ENCODE assay signal across 25 mouse cellular contexts in the genomic region with DNA sequence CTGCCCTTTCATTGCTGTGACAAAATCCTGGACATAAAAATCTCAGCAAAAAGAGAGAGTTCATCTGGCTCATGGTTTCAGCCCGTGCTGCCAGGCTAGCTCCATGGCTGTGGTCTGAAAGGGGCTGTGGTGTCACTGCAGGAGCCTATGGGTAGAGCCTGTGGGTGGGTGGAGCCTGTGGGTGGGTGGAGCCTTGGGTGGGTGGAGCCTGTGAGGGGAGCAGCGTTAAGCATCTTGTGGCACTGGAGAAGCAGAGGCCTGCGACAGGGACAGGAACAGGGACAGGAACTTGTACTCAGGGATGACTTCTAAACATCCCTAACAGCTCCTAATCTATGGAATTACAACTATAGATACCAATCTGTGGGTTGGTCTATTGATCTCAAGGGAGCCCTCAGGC. TPM values are rescaled to one million over a fixed set of nuclear protein-coding genes. Genes with fewer than 3 reads are reported as not detected.
DNase-seq lines count a peak whose midpoint lies in the region; ATAC-seq lines count a peak whose summit lies in the region.
"Had no signal": no experiment of that assay in that cellular context is flagged by ENCODE, and none has a peak within 500 bp of the region (broad histone marks: within the 10 kb centered on the region; RNA-seq: fewer than 3 reads in every experiment).

No protein-coding gene starts in this region.

- WGBS in liver, embryonic 13.5 days (ENCODE audit: insufficient replicate concordance): 28% methylated on average over 3 of the region's 3 CpGs

- no peak overlapping the region for H3K4me2 ChIP-seq in liver, embryonic 13.5 days
- H3K4me2 ChIP-seq: heart, embryonic 15.5 days had no signal

- H3K36me3 ChIP-seq in liver, embryonic 13.5 days: no peaks in the 10 kb centered on the region
- H3K36me3 ChIP-seq in splenic B cell, adult 2 months (ENCODE audit: control insufficient read depth, insufficient read depth, low read length, poor library complexity, severe bottlenecking): no peaks in the 10 kb centered on the region
- H3K36me3 ChIP-seq: heart, embryonic 15.5 days; limb, embryonic 10.5 days; midbrain, embryonic 10.5 days had no signal

- no peak overlapping the region for H3K9ac ChIP-seq in liver, embryonic 13.5 days
- H3K9ac ChIP-seq: heart, embryonic 15.5 days had no signal

- H3K4me1 ChIP-seq in liver, embryonic 13.5 days (replicated peaks): peaks cover 9% of the 10 kb centered on the region
- H3K4me1 ChIP-seq: heart, embryonic 15.5 days; limb, embryonic 10.5 days; midbrain, embryonic 10.5 days had no signal

- no peak overlapping the region for H3K4me3 ChIP-seq in liver, embryonic 13.5 days (replicated peaks)
- H3K4me3 ChIP-seq: gastrocnemius, adult 2 months; heart, adult 2 months; heart, embryonic 15.5 days; limb, embryonic 10.5 days; midbrain, embryonic 10.5 days had no signal

- peak; percentile 6 for DNase-seq in CD4-positive helper T cell, adult 2 months (ENCODE audit: low read depth, low spot score)
- peak; percentile 11 for DNase-seq in liver, embryonic 13.5 days
- DNase-seq in splenic B cell, adult 2 months (ENCODE audit: low read depth, low spot score): peak; percentile 19
- no peak for DNase-seq in adrenal gland, postnatal 4 days (ENCODE audit: low spot score in 2 of 2)
- no peak for DNase-seq in heart, adult 18-20 months
- DNase-seq in left cerebral cortex, postnatal 10 days (ENCODE audit: extremely low spot score in 1 of 2, low spot score in 2 of 2): no peak
- DNase-seq: adrenal gland, postnatal 14 days; cerebellum, adult 11-12 months; cerebellum, postnatal 14 days; embryo, embryonic 11 days; gastrocnemius, adult 2 months; heart, adult 2 months; heart, postnatal 4 days; lung, adult 18-20 months; right cerebral cortex, postnatal 25 days; thymus, postnatal 14 days had no signal

- H3K27me3 ChIP-seq in liver, embryonic 13.5 days: peaks cover 15% of the 10 kb centered on the region; the same call in 1 of the 2 replicates
- no peaks in the 10 kb centered on the region for H3K27me3 ChIP-seq in splenic B cell, adult 2 months (ENCODE audit: control insufficient read depth, insufficient read depth, low read length, poor library complexity, severe bottlenecking)
- H3K27me3 ChIP-seq: heart, embryonic 15.5 days had no signal

- intact Hi-C loops in left cerebral cortex, postnatal 10 days (cut with DNase I): no loop called here

- ATAC-seq in common myeloid progenitor, adult 5-6 weeks (replicated peaks; ENCODE audit: low read depth, poor library complexity, severe bottlenecking): peak; percentile 56; the same call in 1 of the 2 replicates
- peak; percentile 79 for ATAC-seq in liver, embryonic 13.5 days (ENCODE audit: low read depth)
- ATAC-seq: hindbrain, embryonic 16.5 days; intestine, postnatal 0 days had no signal

- no peak overlapping the region for H3K27ac ChIP-seq in liver, embryonic 13.5 days
- H3K27ac ChIP-seq: gastrocnemius, adult 2 months; heart, adult 2 months; heart, embryonic 15.5 days; kidney, postnatal 0 days; limb, embryonic 10.5 days; midbrain, embryonic 10.5 days; stomach, postnatal 0 days had no signal

- no peaks in the 10 kb centered on the region for H3K9me3 ChIP-seq in liver, embryonic 13.5 days (replicated peaks)
- H3K9me3 ChIP-seq: heart, embryonic 15.5 days; limb, embryonic 10.5 days; midbrain, embryonic 10.5 days had no signal

RNA-seq across cellular contexts. Expression of a gene that starts 20.1 kb away (rescaled TPM):
- total RNA-seq in common myeloid progenitor, adult 5-6 weeks (2017): 2.2 and 5.5 TPM in 2 replicates
- 4.7 and 6.0 TPM in 2 replicates for polyA plus RNA-seq in liver, embryonic 13.5 days (2015; fragmentation: Nextera tagmentation; extraction: Ambion mirVana)
- total RNA-seq in adrenal gland, postnatal 4 days (2021): 1 to 10 TPM; 7.6 to 8.2 TPM
- total RNA-seq in heart, adult 18-20 months (2021): 1 to 10 TPM; 4.5 to 5.7 TPM
- total RNA-seq in left cerebral cortex, postnatal 10 days (2021): 10 to 100 TPM; 25.9 to 29.4 TPM

RNA-seq across cellular contexts. Expression of a gene that starts 32.2 kb away (rescaled TPM):
- 48.0 and 52.0 TPM in 2 replicates for total RNA-seq in common myeloid progenitor, adult 5-6 weeks (2017)
- polyA plus RNA-seq in liver, embryonic 13.5 days (2015; fragmentation: Nextera tagmentation; extraction: Ambion mirVana): 54.1 and 55.9 TPM in 2 replicates
- 100 to 1,000 TPM; 113 to 116 TPM for total RNA-seq in adrenal gland, postnatal 4 days (2021)
- total RNA-seq in heart, adult 18-20 months (2021): 100 to 1,000 TPM; 172 to 185 TPM
- total RNA-seq in left cerebral cortex, postnatal 10 days (2021): 10 to 100 TPM; 86.9 to 88.1 TPM

RNA-seq across cellular contexts. Expression of a gene that starts 53.7 kb away (rescaled TPM):
- 0.14 TPM in 1 of 2 replicates, not detected in the other for total RNA-seq in common myeloid progenitor, adult 5-6 weeks (2017)
- not detected in 2 replicates for polyA plus RNA-seq in liver, embryonic 13.5 days (2015; fragmentation: Nextera tagmentation; extraction: Ambion mirVana)
- total RNA-seq in adrenal gland, postnatal 4 days (2021): 1 to 10 TPM; 1.6 to 2.4 TPM
- total RNA-seq in heart, adult 18-20 months (2021): under 1 TPM; 0.25 to 0.46 TPM
- 1 to 10 TPM in 1 of 2 experiments, under 1 TPM in 1; 0.97 to 1.2 TPM for total RNA-seq in left cerebral cortex, postnatal 10 days (2021)
- polyA plus RNA-seq: forebrain, embryonic 11.5 days; heart, embryonic 15.5 days; hindbrain, embryonic 16.5 days; intestine, postnatal 0 days; kidney, postnatal 0 days; limb, embryonic 10.5 days; midbrain, embryonic 10.5 days; stomach, postnatal 0 days had no signal

Comparison
In these comparisons a context has a peak if more than half of its experiments do, and no peak if none do; other contexts are left out.
1. DNase-seq: peak in CD4-positive helper T cell, adult 2 months (single experiment), liver, embryonic 13.5 days (single experiment) and splenic B cell, adult 2 months (single experiment); none in adrenal gland, postnatal 4 days (0 of 2), heart, adult 18-20 months (0 of 2) and left cerebral cortex, postnatal 10 days (0 of 2).